19 mouse cellular contexts compared by ENCODE assay signal in genomic region chr6:66940656-66941235, GRCm38 (mm10). TPM values are rescaled to one million over a fixed set of nuclear protein-coding genes. Genes with fewer than 3 reads are reported as not detected.
DNase-seq lines count a peak whose midpoint lies in the region; ATAC-seq and TF ChIP-seq lines count a peak whose summit lies in the region.
"Had no signal": no experiment of that assay in that cellular context is flagged by ENCODE, and none has a peak within 500 bp of the region (broad histone marks: within the 10 kb centered on the region; RNA-seq: fewer than 3 reads in every experiment).

No protein-coding gene starts in this region.

- no peak overlapping the region for H3K4me3 ChIP-seq in forebrain, embryonic 14.5 days (ENCODE audit: low read depth, low read length)
- H3K4me3 ChIP-seq in forebrain, embryonic 16.5 days (replicated peaks; ENCODE audit: low read length) = no peak overlapping the region
- H3K4me3 ChIP-seq in layer of hippocampus, adult 2 months = no peak overlapping the region
- no peak overlapping the region for H3K4me3 ChIP-seq in intestine, postnatal 0 days (ENCODE audit: low read depth, low read length)
- no peak overlapping the region for H3K4me3 ChIP-seq in midbrain, embryonic 14.5 days (replicated peaks; ENCODE audit: low read depth, low read length)
- H3K4me3 ChIP-seq: heart, embryonic 12.5 days; limb, embryonic 15.5 days; liver, embryonic 15.5 days; neural tube, embryonic 13.5 days had no signal

- H3K4me2 ChIP-seq in forebrain, embryonic 14.5 days (ENCODE audit: low read length) = no peak overlapping the region
- no peak overlapping the region for H3K4me2 ChIP-seq in forebrain, embryonic 16.5 days (ENCODE audit: low read length)
- H3K4me2 ChIP-seq in intestine, postnatal 0 days (replicated peaks; ENCODE audit: low read depth) = no peak overlapping the region
- no peak overlapping the region for H3K4me2 ChIP-seq in midbrain, embryonic 14.5 days (ENCODE audit: low read length)
- H3K4me2 ChIP-seq: heart, embryonic 12.5 days; hindbrain, embryonic 14.5 days; limb, embryonic 15.5 days; liver, embryonic 15.5 days; midbrain, embryonic 11.5 days; neural tube, embryonic 13.5 days had no signal

- H3K36me3 ChIP-seq in forebrain, embryonic 14.5 days (ENCODE audit: control insufficient read depth, insufficient read depth, low read length) = no peaks in the 10 kb centered on the region
- H3K36me3 ChIP-seq in forebrain, embryonic 16.5 days (ENCODE audit: control insufficient read depth, insufficient read depth) = no peaks in the 10 kb centered on the region
- no peaks in the 10 kb centered on the region for H3K36me3 ChIP-seq in intestine, postnatal 0 days (ENCODE audit: control insufficient read depth, insufficient read depth)
- no peaks in the 10 kb centered on the region for H3K36me3 ChIP-seq in midbrain, embryonic 14.5 days (ENCODE audit: control insufficient read depth, insufficient read depth, low read length)
- H3K36me3 ChIP-seq: G1E; heart, embryonic 12.5 days; limb, embryonic 15.5 days; liver, embryonic 15.5 days; neural tube, embryonic 13.5 days had no signal

- H3K27me3 ChIP-seq in forebrain, embryonic 14.5 days (replicated peaks; ENCODE audit: control insufficient read depth, insufficient read depth, low read length) = no peaks in the 10 kb centered on the region
- no peaks in the 10 kb centered on the region for H3K27me3 ChIP-seq in forebrain, embryonic 16.5 days (replicated peaks; ENCODE audit: control insufficient read depth, insufficient read depth, low read length)
- H3K27me3 ChIP-seq in intestine, postnatal 0 days (replicated peaks; ENCODE audit: control insufficient read depth, insufficient read depth, low read length) = no peaks in the 10 kb centered on the region
- no peaks in the 10 kb centered on the region for H3K27me3 ChIP-seq in midbrain, embryonic 14.5 days (ENCODE audit: control insufficient read depth, insufficient read depth, low read length)
- H3K27me3 ChIP-seq: heart, embryonic 12.5 days; limb, embryonic 15.5 days; liver, embryonic 15.5 days; neural tube, embryonic 13.5 days had no signal

- no peak overlapping the region for H3K27ac ChIP-seq in forebrain, embryonic 14.5 days (ENCODE audit: low read depth, low read length)
- no peak overlapping the region for H3K27ac ChIP-seq in forebrain, embryonic 16.5 days (ENCODE audit: low read length)
- peak overlapping the region; percentile 6; the same call in 1 of the 2 replicates for H3K27ac ChIP-seq in layer of hippocampus, adult 2 months
- H3K27ac ChIP-seq in intestine, postnatal 0 days (ENCODE audit: low read depth, low read length) = no peak overlapping the region
- no peak overlapping the region for H3K27ac ChIP-seq in midbrain, embryonic 14.5 days (replicated peaks; ENCODE audit: low read depth, low read length)
- H3K27ac ChIP-seq: hindbrain, embryonic 14.5 days; limb, embryonic 15.5 days; liver, embryonic 15.5 days; neural tube, embryonic 13.5 days had no signal

- H3K9me3 ChIP-seq in forebrain, embryonic 14.5 days (replicated peaks; ENCODE audit: control insufficient read depth, low read length) = no peaks in the 10 kb centered on the region
- H3K9me3 ChIP-seq in forebrain, embryonic 16.5 days (ENCODE audit: control insufficient read depth, low read length) = no peaks in the 10 kb centered on the region
- no peaks in the 10 kb centered on the region for H3K9me3 ChIP-seq in intestine, postnatal 0 days (ENCODE audit: control insufficient read depth)
- no peaks in the 10 kb centered on the region for H3K9me3 ChIP-seq in midbrain, embryonic 14.5 days (ENCODE audit: control insufficient read depth, low read length)
- H3K9me3 ChIP-seq: G1E; heart, embryonic 12.5 days; limb, embryonic 15.5 days; liver, embryonic 15.5 days; neural tube, embryonic 13.5 days had no signal

- DNase-seq in forebrain, embryonic 14.5 days (ENCODE audit: low spot score) = peak; percentile 5
- DNase-seq in layer of hippocampus, adult 2 months (ENCODE audit: low spot score in 2 of 2) = no peak
- no peak for DNase-seq in layer of hippocampus, postnatal 14 days (ENCODE audit: low spot score in 2 of 2)
- peak; percentile 28 to 32 for DNase-seq in cerebellum, adult 18-20 months
- DNase-seq in urinary bladder, postnatal 10 days (ENCODE audit: low spot score) = no peak
- DNase-seq in midbrain, embryonic 14.5 days = no peak
- DNase-seq: heart, postnatal 14 days; kidney, postnatal 10 days; right cerebral cortex, adult 18-20 months; thymus, postnatal 25 days had no signal

- H3K9ac ChIP-seq in forebrain, embryonic 14.5 days (ENCODE audit: low read length) = no peak overlapping the region
- H3K9ac ChIP-seq in forebrain, embryonic 16.5 days (replicated peaks; ENCODE audit: low read depth, low read length) = no peak overlapping the region
- H3K9ac ChIP-seq in intestine, postnatal 0 days (ENCODE audit: low read depth, low read length) = no peak overlapping the region
- no peak overlapping the region for H3K9ac ChIP-seq in midbrain, embryonic 14.5 days (replicated peaks; ENCODE audit: low read length)
- H3K9ac ChIP-seq: heart, embryonic 12.5 days; hindbrain, embryonic 14.5 days; limb, embryonic 15.5 days; liver, embryonic 15.5 days; neural tube, embryonic 13.5 days had no signal

- TF ChIP-seq CTCF in layer of hippocampus, adult 2 months (conservative IDR thresholded peaks at IDR 0.05) = no peak
- TF ChIP-seq CTCF in intestine, postnatal 0 days (IDR thresholded peaks at IDR 0.05; ENCODE audit: low read depth) = no peak

- ATAC-seq in forebrain, embryonic 14.5 days = no peak
- no peak for ATAC-seq in forebrain, embryonic 16.5 days
- ATAC-seq in intestine, postnatal 0 days = 0 out of 2 replicates have a peak, but pooled peaks have one; percentile 28
- no peak for ATAC-seq in midbrain, embryonic 14.5 days (ENCODE audit: low FRiP score, low TSS enrichment)

- peaks cover 5% of the 10 kb centered on the region; the same call in 1 of the 2 replicates for H3K4me1 ChIP-seq in forebrain, embryonic 14.5 days (ENCODE audit: control insufficient read depth, insufficient read depth, low read length)
- peaks cover 8% of the 10 kb centered on the region for H3K4me1 ChIP-seq in forebrain, embryonic 16.5 days (replicated peaks; ENCODE audit: control insufficient read depth, insufficient read depth, low read length)
- H3K4me1 ChIP-seq in intestine, postnatal 0 days (replicated peaks; ENCODE audit: control insufficient read depth, insufficient read depth, low read length) = no peaks in the 10 kb centered on the region; the same call in 1 of the 2 replicates
- H3K4me1 ChIP-seq in midbrain, embryonic 14.5 days (ENCODE audit: control insufficient read depth, insufficient read depth, low read length) = peaks cover 3% of the 10 kb centered on the region; the same call in 1 of the 2 replicates

- 71% methylated on average over 7 of the region's 7 CpGs for WGBS in forebrain, embryonic 14.5 days
- WGBS in forebrain, embryonic 16.5 days = 66% methylated on average over 7 of the region's 7 CpGs
- 52% methylated on average over 7 of the region's 7 CpGs for WGBS in intestine, postnatal 0 days
- 83% methylated on average over 7 of the region's 7 CpGs for WGBS in midbrain, embryonic 14.5 days

RNA-seq across cellular contexts. Expression of gene Gng12, which starts 44.5 kb away (rescaled TPM):
- 27.8 and 40.4 TPM in 2 replicates for polyA plus RNA-seq in forebrain, embryonic 14.5 days (2014; fragmentation: Nextera tagmentation; extraction: Ambion mirVana)
- polyA plus RNA-seq in forebrain, embryonic 16.5 days (2015; fragmentation: Nextera tagmentation; extraction: Ambion mirVana) = 29.1 and 32.2 TPM in 2 replicates
- total RNA-seq in layer of hippocampus, adult 2 months (2021) = 10 to 100 TPM; 61.8 to 62.6 TPM
- 100 to 1,000 TPM; 104 to 117 TPM for total RNA-seq in layer of hippocampus, postnatal 14 days (2021)
- 265 and 271 TPM in 2 replicates for polyA plus RNA-seq in intestine, postnatal 0 days (2015; fragmentation: Nextera tagmentation; extraction: Ambion mirVana)
- polyA plus RNA-seq in midbrain, embryonic 14.5 days (2014; fragmentation: Nextera tagmentation; extraction: Ambion mirVana) = 34.7 and 36.7 TPM in 2 replicates
- polyA plus RNA-seq: G1E had no signal

Comparison
In these comparisons a context has a peak if more than half of its experiments do, and no peak if none do; other contexts are left out.
1. DNase-seq: peak in forebrain, embryonic 14.5 days (single experiment) and cerebellum, adult 18-20 months (2 of 2); none in layer of hippocampus, adult 2 months (0 of 2), layer of hippocampus, postnatal 14 days (0 of 2), urinary bladder, postnatal 10 days (single experiment) and midbrain, embryonic 14.5 days (single experiment).